Mouse (Mus musculus) liver, embryonic 15.5 days (tissue): ENCODE results near the gene Dock4. TPM values are rescaled to one million over a fixed set of nuclear protein-coding genes. Genes with fewer than 3 reads are reported as not detected.

Source experiments
- ATAC-seq: fragments of 200-750 bp; cut with Nextera tagmentation; 2 replicates; pipeline ENCODE4 v1.8.0; 2017; ENCODE audit warnings: moderate number of reproducible peaks, mild to moderate bottlenecking, moderate library complexity; ENCODE audit not compliant: insufficient read depth
- H3K27ac ChIP-seq: fragments of 300-500 bp; sonication (generic); replicated peaks from 2 replicates; pipeline ENCODE4 v1.5.1; 2015; ENCODE audit warnings: mild to moderate bottlenecking, inconsistent platforms
- H3K27me3 ChIP-seq: fragments of 300-500 bp; sonication (generic); 2 replicates; pipeline ENCODE4 v1.6.1; 2015; ENCODE audit warnings: mild to moderate bottlenecking, inconsistent platforms
- H3K36me3 ChIP-seq: fragments of 300-500 bp; sonication (generic); replicated peaks from 2 replicates; pipeline ENCODE4 v1.6.1; 2015; ENCODE audit warnings: moderate library complexity, mild to moderate bottlenecking, inconsistent platforms
- H3K4me1 ChIP-seq: fragments of 300-500 bp; sonication (generic); replicated peaks from 2 replicates; pipeline ENCODE4 v1.6.1; 2015; ENCODE audit warnings: inconsistent platforms
- H3K4me2 ChIP-seq: fragments of 300-500 bp; sonication (generic); 2 replicates; pipeline ENCODE4 v1.6.1; 2015; ENCODE audit warnings: moderate library complexity, mild to moderate bottlenecking, inconsistent platforms
- H3K4me3 ChIP-seq: fragments of 300-500 bp; sonication (generic); replicated peaks from 2 replicates; pipeline ENCODE4 v1.5.1; 2015; ENCODE audit warnings: mild to moderate bottlenecking, inconsistent platforms
- H3K9ac ChIP-seq: fragments of 300-500 bp; sonication (generic); 2 replicates; pipeline ENCODE4 v1.6.1; 2015; ENCODE audit warnings: moderate library complexity, mild to moderate bottlenecking, inconsistent platforms
- H3K9me3 ChIP-seq: fragments of 300-500 bp; sonication (generic); replicated peaks from 2 replicates; pipeline ENCODE4 v1.6.1; 2016; ENCODE audit warnings: inconsistent platforms
- WGBS: fragments of 180-500 bp; shearing (Covaris S2); methylation state at CpG from one replicate; pipeline ENCODE4 v1.1.7; 2015; ENCODE audit warnings: mixed read lengths; ENCODE audit not compliant: insufficient replicate concordance; 5-methylcytosine and 5-hydroxymethylcytosine counted together
- polyA plus RNA-seq: library from polyadenylated mRNA; unstranded; fragments of >200 nt; fragmentation: Nextera tagmentation; extraction: Ambion mirVana; gene quantifications from 2 replicates; pipeline ENCODE4 v1.2.1, GENCODE M21; 2015

Dock4 gene
- polyA plus RNA-seq, 1 experiment from 2014 or later: 0.94 TPM

GRCm38 (mm10) chr12:40552201-40552600 lies 106.4 kb downstream of the Dock4 start:
- Histone ChIP-seq H3K27me3 (no peaks in the 10 kb centered on the region), H3K4me2 (no peak overlapping the region), H3K9ac (no peak overlapping the region), H3K36me3 (no peaks in the 10 kb centered on the region), H3K27ac (no peak overlapping the region), H3K4me3 (no peak overlapping the region), H3K4me1 (no peaks in the 10 kb centered on the region), H3K9me3 (no peaks in the 10 kb centered on the region)
- 12% methylated on average over 1 of the region's 1 CpGs for WGBS
- ATAC-seq: no peak

GRCm38 (mm10) chr12:40553929-40554328 lies 108.2 kb downstream of the Dock4 start:
- H3K27me3 ChIP-seq: no peaks in the 10 kb centered on the region
- H3K27ac ChIP-seq: no peak overlapping the region
- H3K4me1 ChIP-seq: no peaks in the 10 kb centered on the region
- no peak for ATAC-seq
- no peaks in the 10 kb centered on the region for H3K9me3 ChIP-seq
- no peaks in the 10 kb centered on the region for H3K36me3 ChIP-seq
- no peak overlapping the region for H3K4me2 ChIP-seq
- WGBS: 58% methylated on average over 2 of the region's 2 CpGs
- H3K4me3 ChIP-seq: no peak overlapping the region
- H3K9ac ChIP-seq: no peak overlapping the region

- H3K4me2 ChIP-seq: no peak overlapping the region
- WGBS: 66% methylated on average over 6 of the region's 6 CpGs
- H3K36me3 ChIP-seq: no peaks in the 10 kb centered on the region
- ATAC-seq: no peak
- no peaks in the 10 kb centered on the region for H3K9me3 ChIP-seq
- no peaks in the 10 kb centered on the region for H3K27me3 ChIP-seq
- no peak overlapping the region for H3K27ac ChIP-seq
- H3K4me3 ChIP-seq: no peak overlapping the region
- no peaks in the 10 kb centered on the region for H3K4me1 ChIP-seq
- H3K9ac ChIP-seq: no peak overlapping the region
Observed at GRCm38 (mm10) chr12:40554941-40555511, 109.3 kb downstream of the Dock4 start.

- Histone ChIP-seq H3K9ac (no peak overlapping the region), H3K36me3 (no peaks in the 10 kb centered on the region), H3K4me1 (no peaks in the 10 kb centered on the region), H3K27ac (peak overlapping the region; percentile 29; the same call in 1 of the 2 replicates), H3K27me3 (no peaks in the 10 kb centered on the region), H3K9me3 (no peaks in the 10 kb centered on the region), H3K4me2 (peak overlapping the region; percentile 29; the same call in 1 of the 2 replicates), H3K4me3 (no peak overlapping the region)
- 23% methylated on average over 3 of the region's 3 CpGs for WGBS
- ATAC-seq: peak; percentile 49; the same call in 1 of the 2 replicates
Observed at GRCm38 (mm10) chr12:40558600-40558999, 112.8 kb downstream of the Dock4 start.

GRCm38 (mm10) chr12:40559103-40559502 lies 113.4 kb downstream of the Dock4 start:
- no peak overlapping the region for H3K4me3 ChIP-seq
- no peaks in the 10 kb centered on the region for H3K4me1 ChIP-seq
- H3K36me3 ChIP-seq: no peaks in the 10 kb centered on the region
- no peaks in the 10 kb centered on the region for H3K27me3 ChIP-seq
- no peak overlapping the region for H3K9ac ChIP-seq
- peak overlapping the region; percentile 29; the same call in 1 of the 2 replicates for H3K27ac ChIP-seq
- no peaks in the 10 kb centered on the region for H3K9me3 ChIP-seq
- H3K4me2 ChIP-seq: peak overlapping the region; percentile 29; the same call in 1 of the 2 replicates
- WGBS: 10% methylated on average over 11 of the region's 11 CpGs
- peak; percentile 56 for ATAC-seq

- H3K36me3 ChIP-seq: no peaks in the 10 kb centered on the region
- WGBS: 60% methylated on average over 1 of the region's 1 CpGs
- no peak for ATAC-seq
- H3K27me3 ChIP-seq: no peaks in the 10 kb centered on the region
- no peak overlapping the region for H3K9ac ChIP-seq
- H3K4me2 ChIP-seq: no peak overlapping the region
- H3K4me3 ChIP-seq: no peak overlapping the region
- H3K27ac ChIP-seq: no peak overlapping the region
- H3K4me1 ChIP-seq: no peaks in the 10 kb centered on the region
- no peaks in the 10 kb centered on the region for H3K9me3 ChIP-seq
Observed at GRCm38 (mm10) chr12:40563703-40564102, 118.0 kb downstream of the Dock4 start.

- Histone ChIP-seq H3K9me3 (no peaks in the 10 kb centered on the region), H3K36me3 (no peaks in the 10 kb centered on the region), H3K27ac (no peak overlapping the region), H3K4me2 (no peak overlapping the region), H3K4me3 (no peak overlapping the region), H3K9ac (no peak overlapping the region), H3K4me1 (no peaks in the 10 kb centered on the region), H3K27me3 (no peaks in the 10 kb centered on the region)
- ATAC-seq: no peak
- 44% methylated on average over 2 of the region's 2 CpGs for WGBS
Observed at GRCm38 (mm10) chr12:40564261-40564660, 118.5 kb downstream of the Dock4 start.

GRCm38 (mm10) chr12:40568365-40568885 lies 122.7 kb downstream of the Dock4 start:
- Histone ChIP-seq H3K9me3 (no peaks in the 10 kb centered on the region), H3K27me3 (no peaks in the 10 kb centered on the region), H3K4me1 (no peaks in the 10 kb centered on the region), H3K27ac (no peak overlapping the region), H3K36me3 (no peaks in the 10 kb centered on the region), H3K4me3 (no peak overlapping the region), H3K9ac (no peak overlapping the region), H3K4me2 (no peak overlapping the region)
- no peak for ATAC-seq
- WGBS: 68% methylated on average over 4 of the region's 4 CpGs

- 42% methylated on average over 9 of the region's 9 CpGs for WGBS
Observed at GRCm38 (mm10) chr12:40568971-40569968, 123.5 kb downstream of the Dock4 start.

GRCm38 (mm10) chr12:40570250-40570649 lies 124.5 kb downstream of the Dock4 start:
- Histone ChIP-seq H3K9ac (no peak overlapping the region), H3K36me3 (no peaks in the 10 kb centered on the region), H3K27me3 (no peaks in the 10 kb centered on the region), H3K4me2 (no peak overlapping the region), H3K4me3 (no peak overlapping the region), H3K4me1 (no peaks in the 10 kb centered on the region), H3K27ac (no peak overlapping the region), H3K9me3 (no peaks in the 10 kb centered on the region)
- WGBS: 30% methylated on average over 1 of the region's 1 CpGs
- ATAC-seq: no peak

More at GRCm38 (mm10) chr12:40568971-40569968, 123.5 kb downstream of the Dock4 start:
- H3K4me3 ChIP-seq: no peak overlapping the region
- H3K4me1 ChIP-seq: no peaks in the 10 kb centered on the region
- no peak for ATAC-seq
- no peak overlapping the region for H3K4me2 ChIP-seq
- H3K36me3 ChIP-seq: no peaks in the 10 kb centered on the region
- H3K27me3 ChIP-seq: no peaks in the 10 kb centered on the region
- H3K27ac ChIP-seq: no peak overlapping the region
- H3K9me3 ChIP-seq: no peaks in the 10 kb centered on the region
- no peak overlapping the region for H3K9ac ChIP-seq

GRCm38 (mm10) chr12:40574051-40574450 lies 128.3 kb downstream of the Dock4 start:
- Histone ChIP-seq H3K4me3 (no peak overlapping the region), H3K27ac (no peak overlapping the region), H3K27me3 (no peaks in the 10 kb centered on the region), H3K36me3 (no peaks in the 10 kb centered on the region), H3K9ac (no peak overlapping the region), H3K4me1 (no peaks in the 10 kb centered on the region), H3K9me3 (no peaks in the 10 kb centered on the region), H3K4me2 (no peak overlapping the region)
- ATAC-seq: no peak
- 62% methylated on average over 3 of the region's 3 CpGs for WGBS
